Mouse (Mus musculus): Measurements from ENCODE around the gene Foxc2.

DNA sequence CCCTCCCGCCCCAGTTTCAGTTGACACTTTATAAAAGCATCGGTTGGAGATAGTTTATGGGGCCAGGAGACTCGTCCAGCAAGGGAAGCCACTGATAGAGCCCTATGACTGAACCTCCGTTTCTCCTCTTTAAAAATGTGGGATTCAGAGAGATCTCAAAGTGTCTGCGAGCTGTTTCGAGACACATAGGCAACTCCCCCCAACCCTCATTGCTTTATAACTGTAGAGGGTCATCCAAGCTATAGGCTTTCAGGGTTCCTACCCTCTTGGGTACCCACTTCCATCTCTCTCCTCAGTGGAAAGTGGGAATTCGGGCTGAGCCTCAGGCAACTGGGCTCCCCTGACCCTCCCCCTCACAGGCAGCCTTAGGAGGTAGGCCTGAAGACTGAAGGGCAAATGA lies 34.6 kb upstream of the Foxc2 start:
- TF ChIP-seq CTCF (IDR thresholded peaks at IDR 0.05; ENCODE audit: low read depth, low read length) (no peak), GATA1 (IDR thresholded peaks at IDR 0.05; ENCODE audit: borderline replicate concordance, low read length) (no peak), TAL1 (conservative IDR thresholded peaks at IDR 0.05; ENCODE audit: low read depth, low read length) (no peak), POLR2AphosphoS5 (IDR thresholded peaks at IDR 0.05; ENCODE audit: insufficient replicate concordance, low read depth, low read length) (no peak), GATA2 (IDR thresholded peaks at IDR 0.05; ENCODE audit: borderline replicate concordance, low read depth, low read length) (no peak)
